Mouse (Mus musculus): ENCODE measurements around the gene Tubb4a. TPM values are rescaled to one million over a fixed set of nuclear protein-coding genes. Genes with fewer than 3 reads are reported as not detected.

The Tubb4a gene
- polyA plus RNA-seq, 1 experiment = not detected

- TF ChIP-seq CTCF (IDR thresholded peaks at IDR 0.05; ENCODE audit: insufficient read depth, low read depth, low read length) (no peak), POLR2A (IDR thresholded peaks at IDR 0.05; ENCODE audit: insufficient read depth, low read depth, low read length) (no peak)
- Histone ChIP-seq H3K4me1 (ENCODE audit: control insufficient read depth, insufficient read depth, low read length) (peaks cover 2% of the 10 kb centered on the region; the same call in 1 of the 2 replicates), H3K4me3 (ENCODE audit: insufficient read depth, low read depth, low read length) (peak overlapping the region; percentile 22; the same call in 1 of the 2 replicates), H3K27ac (ENCODE audit: insufficient read depth, low read depth, low read length) (no peak overlapping the region)
- 33% methylated on average over 9 of the region's 9 CpGs for WGBS
Observed at GRCm38 (mm10) chr17:57106035-57106368, 18.4 kb upstream of the Tubb4a start.

GRCm38 (mm10) chr17:57105181-57106034 is 17.8 kb upstream of the Tubb4a start, which contains the start of gene Tnfsf9:
Gene Tnfsf9, plus strand, starts transcription at chr17:57105325.
- under 1% methylated on average over 55 of the region's 61 CpGs for WGBS
- TF ChIP-seq CTCF (IDR thresholded peaks at IDR 0.05; ENCODE audit: insufficient read depth, low read depth, low read length) = no peak
- TF ChIP-seq POLR2A (IDR thresholded peaks at IDR 0.05; ENCODE audit: insufficient read depth, low read depth, low read length) = no peak
- H3K27ac ChIP-seq (ENCODE audit: insufficient read depth, low read depth, low read length) = no peak within 1 kb of the TSS

DNA sequence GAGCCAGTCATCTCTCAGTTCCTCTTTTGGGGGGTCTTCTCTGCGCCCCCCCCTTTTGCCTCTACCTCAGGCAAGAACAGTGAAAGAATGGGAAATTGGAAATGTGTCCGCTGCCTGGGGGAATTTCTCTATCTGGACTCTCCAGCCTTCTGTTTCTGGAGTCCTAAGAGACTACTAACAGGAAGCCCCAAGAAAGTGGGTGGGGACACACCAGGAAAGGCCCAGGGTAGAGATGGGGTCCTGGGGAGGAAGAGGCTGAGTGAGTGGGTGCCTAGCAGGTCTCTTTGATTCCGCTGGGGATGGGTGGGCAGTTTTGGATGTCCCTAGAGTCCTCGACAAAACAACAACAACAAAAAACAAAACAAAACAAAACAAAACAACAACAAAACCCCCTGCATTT is 16.9 kb upstream of the Tubb4a start:
- 65% methylated on average over 4 of the region's 4 CpGs for WGBS
- Histone ChIP-seq H3K4me1 (ENCODE audit: control insufficient read depth, insufficient read depth, low read length) (peaks cover 2% of the 10 kb centered on the region; the same call in 1 of the 2 replicates), H3K27ac (ENCODE audit: insufficient read depth, low read depth, low read length) (no peak overlapping the region), H3K4me3 (ENCODE audit: insufficient read depth, low read depth, low read length) (no peak overlapping the region)
- TF ChIP-seq CTCF (IDR thresholded peaks at IDR 0.05; ENCODE audit: insufficient read depth, low read depth, low read length) = no peak
- no peak for TF ChIP-seq POLR2A (IDR thresholded peaks at IDR 0.05; ENCODE audit: insufficient read depth, low read depth, low read length)

More at GRCm38 (mm10) chr17:57105181-57106034, 17.8 kb upstream of the Tubb4a start, which contains the start of gene Tnfsf9:
- H3K4me1 ChIP-seq (ENCODE audit: control insufficient read depth, insufficient read depth, low read length) = peaks cover 2% of the 10 kb centered on the region; the same call in 1 of the 2 replicates
- peak within 1 kb of the TSS; percentile 80 for H3K4me3 ChIP-seq (ENCODE audit: insufficient read depth, low read depth, low read length)

DNA sequence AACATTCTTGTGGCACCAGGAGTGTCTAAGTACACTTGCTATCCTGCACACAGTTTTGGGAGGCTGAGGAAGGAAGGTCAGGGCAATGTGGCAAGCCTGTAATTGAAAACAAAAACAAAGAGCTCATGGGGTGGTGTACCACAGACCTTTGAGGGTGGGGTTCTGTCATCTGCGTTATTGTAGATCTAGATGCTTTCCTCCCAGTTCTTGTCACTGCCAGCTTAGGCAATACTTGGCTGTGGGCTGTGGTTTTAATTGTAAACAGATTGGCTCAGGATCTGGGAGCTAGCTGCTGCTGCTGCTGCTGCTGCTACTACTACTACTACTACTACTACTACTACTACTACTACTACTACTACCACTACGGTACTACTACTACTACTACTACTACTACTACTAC is 14.7 kb upstream of the Tubb4a start:
- H3K4me1 ChIP-seq (ENCODE audit: control insufficient read depth, insufficient read depth, low read length) = peaks cover 2% of the 10 kb centered on the region; the same call in 1 of the 2 replicates
- no peak overlapping the region for H3K27ac ChIP-seq (ENCODE audit: insufficient read depth, low read depth, low read length)
- TF ChIP-seq CTCF (IDR thresholded peaks at IDR 0.05; ENCODE audit: insufficient read depth, low read depth, low read length) (no peak), POLR2A (IDR thresholded peaks at IDR 0.05; ENCODE audit: insufficient read depth, low read depth, low read length) (no peak)
- no peak overlapping the region for H3K4me3 ChIP-seq (ENCODE audit: insufficient read depth, low read depth, low read length)
- 81% methylated on average over 2 of the region's 2 CpGs for WGBS

DNA sequence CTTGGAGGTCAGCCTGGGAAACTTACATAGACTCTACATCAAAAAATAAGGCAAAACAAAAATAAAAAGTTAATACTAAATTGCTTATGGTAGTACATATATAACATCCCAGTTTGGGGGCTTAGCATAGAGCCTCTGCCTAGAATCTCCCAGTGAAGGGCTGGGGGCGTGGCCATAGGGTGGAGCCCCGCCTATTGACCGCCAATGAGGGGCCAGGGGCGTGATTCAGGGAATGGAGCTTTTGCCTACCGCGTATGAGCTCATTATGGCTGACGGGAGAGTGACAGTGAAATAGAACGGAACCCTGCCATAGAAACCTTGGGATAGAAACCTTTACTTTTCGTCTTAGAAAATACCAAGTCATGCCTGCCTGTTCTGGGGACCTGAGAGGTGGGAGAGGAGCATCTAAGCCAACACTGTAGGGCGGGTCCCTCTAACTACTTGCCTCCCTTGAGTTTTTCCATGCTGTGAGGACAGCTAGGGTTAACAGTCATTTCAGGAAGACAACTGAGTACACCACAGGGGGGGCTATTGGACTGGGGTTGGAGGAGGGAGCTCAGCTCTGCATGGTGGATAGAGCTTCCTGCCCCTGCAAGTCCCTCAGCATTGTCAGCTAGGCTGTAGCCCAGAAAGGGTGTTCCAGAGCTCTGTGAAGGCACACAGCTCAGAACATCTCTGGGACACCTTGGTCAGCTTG is 12.2 kb upstream of the Tubb4a start:
- WGBS = 14% methylated on average over 10 of the region's 10 CpGs
- peaks cover 3% of the 10 kb centered on the region; the same call in 1 of the 2 replicates for H3K4me1 ChIP-seq (ENCODE audit: control insufficient read depth, insufficient read depth, low read length)
- no peak for TF ChIP-seq POLR2A (IDR thresholded peaks at IDR 0.05; ENCODE audit: insufficient read depth, low read depth, low read length)
- TF ChIP-seq CTCF (IDR thresholded peaks at IDR 0.05; ENCODE audit: insufficient read depth, low read depth, low read length) = no peak
- no peak overlapping the region for H3K4me3 ChIP-seq (ENCODE audit: insufficient read depth, low read depth, low read length)
- H3K27ac ChIP-seq (ENCODE audit: insufficient read depth, low read depth, low read length) = no peak overlapping the region

GRCm38 (mm10) chr17:57098321-57098720 is 10.7 kb upstream of the Tubb4a start:
- H3K4me1 ChIP-seq (ENCODE audit: control insufficient read depth, insufficient read depth, low read length) = peaks cover 3% of the 10 kb centered on the region; the same call in 1 of the 2 replicates
- TF ChIP-seq POLR2A (IDR thresholded peaks at IDR 0.05; ENCODE audit: insufficient read depth, low read depth, low read length) = no peak
- no peak for TF ChIP-seq CTCF (IDR thresholded peaks at IDR 0.05; ENCODE audit: insufficient read depth, low read depth, low read length)
- WGBS = 84% methylated on average over 5 of the region's 5 CpGs

DNA sequence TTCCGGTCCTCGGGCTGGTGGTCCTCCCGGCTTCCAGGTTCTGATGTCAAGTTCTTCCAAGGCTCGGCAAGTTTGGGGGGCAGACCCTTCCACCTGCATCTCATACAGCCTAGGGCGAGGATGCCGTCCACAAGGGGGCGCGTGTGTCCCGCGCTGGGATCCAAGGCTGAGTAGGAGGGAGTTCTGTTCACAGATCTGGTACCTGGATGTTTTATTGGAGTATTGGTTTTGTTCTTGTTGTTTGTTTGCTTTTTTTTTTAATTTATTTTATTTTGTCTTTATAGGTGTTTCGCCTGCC is 9.0 kb upstream of the Tubb4a start:
- H3K4me1 ChIP-seq (ENCODE audit: control insufficient read depth, insufficient read depth, low read length) = peaks cover 3% of the 10 kb centered on the region; the same call in 1 of the 2 replicates
- peak overlapping the region; percentile 17 for H3K4me3 ChIP-seq (ENCODE audit: insufficient read depth, low read depth, low read length)
- WGBS = 1% methylated on average over 11 of the region's 11 CpGs
- TF ChIP-seq CTCF (IDR thresholded peaks at IDR 0.05; ENCODE audit: insufficient read depth, low read depth, low read length) (peak; percentile 94), POLR2A (IDR thresholded peaks at IDR 0.05; ENCODE audit: insufficient read depth, low read depth, low read length) (no peak)
- H3K27ac ChIP-seq (ENCODE audit: insufficient read depth, low read depth, low read length) = no peak overlapping the region

More at GRCm38 (mm10) chr17:57098321-57098720, 10.7 kb upstream of the Tubb4a start:
- Histone ChIP-seq H3K4me3 (ENCODE audit: insufficient read depth, low read depth, low read length) (no peak overlapping the region), H3K27ac (ENCODE audit: insufficient read depth, low read depth, low read length) (no peak overlapping the region)

GRCm38 (mm10) chr17:57095855-57096622 is 8.5 kb upstream of the Tubb4a start:
- Histone ChIP-seq H3K27ac (ENCODE audit: insufficient read depth, low read depth, low read length) (no peak overlapping the region), H3K4me3 (ENCODE audit: insufficient read depth, low read depth, low read length) (peak overlapping the region; percentile 17), H3K4me1 (ENCODE audit: control insufficient read depth, insufficient read depth, low read length) (peaks cover 3% of the 10 kb centered on the region; the same call in 1 of the 2 replicates)
- WGBS = 1% methylated on average over 19 of the region's 19 CpGs
- TF ChIP-seq CTCF (IDR thresholded peaks at IDR 0.05; ENCODE audit: insufficient read depth, low read depth, low read length) (no peak), POLR2A (IDR thresholded peaks at IDR 0.05; ENCODE audit: insufficient read depth, low read depth, low read length) (no peak)

Data from olfactory bulb, adult 2 months (tissue).